Mouse (Mus musculus): ENCODE results near the gene Ralgapa2. TPM values are rescaled to one million over a fixed set of nuclear protein-coding genes. Genes with fewer than 3 reads are reported as not detected.

Ralgapa2 gene
- total and polyA plus RNA-seq, 3 experiments: 9.2 to 9.6 TPM; not detected in 1

DNA sequence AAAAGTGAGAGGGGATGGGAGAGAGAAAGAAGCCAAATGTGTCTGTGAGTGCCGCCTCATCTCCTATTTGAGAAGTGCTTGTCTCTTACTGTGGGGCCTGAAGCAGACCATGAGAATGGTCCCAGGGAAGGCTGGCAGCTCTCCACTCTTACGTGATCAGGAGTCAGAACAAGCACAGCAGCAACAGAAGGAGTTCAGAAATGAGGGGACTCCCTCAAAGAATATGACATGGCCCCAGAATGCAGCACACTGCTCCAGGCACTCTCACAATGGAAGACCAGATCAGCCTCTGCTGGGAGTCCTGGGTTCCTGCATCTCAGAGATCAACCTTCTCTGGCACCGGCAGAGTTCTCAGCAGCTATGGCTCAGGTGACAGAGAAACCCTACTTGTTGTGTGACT is 284.5 kb downstream of the Ralgapa2 start:
- Histone ChIP-seq H3K9ac (ENCODE audit: control insufficient read depth, low read depth, low read length, poor library complexity, severe bottlenecking) (no peak overlapping the region), H3K27me3 (ENCODE audit: control insufficient read depth in 1 of 2, insufficient read depth in 2 of 2, low read length in 2 of 2) (no peaks in the 10 kb centered on the region; a peak in 2 of 4 replicates), H3K36me3 (ENCODE audit: control insufficient read depth in 1 of 2, insufficient read depth in 2 of 2, low read length in 2 of 2) (no peaks in the 10 kb centered on the region), H3K4me3 (ENCODE audit: control insufficient read depth in 1 of 2, insufficient read depth in 1 of 2, low read depth in 2 of 2, low read length in 2 of 2) (no peak overlapping the region), H3K27ac (ENCODE audit: control insufficient read depth, low read depth, low read length) (no peak overlapping the region), H3K4me1 (ENCODE audit: control insufficient read depth in 1 of 2, insufficient read depth in 2 of 2, low read length in 2 of 2) (no peaks in the 10 kb centered on the region), H3K79me2 (ENCODE audit: control insufficient read depth, insufficient read depth, low read length, poor library complexity) (no peaks in the 10 kb centered on the region), H3K9me3 (replicated peaks; ENCODE audit: insufficient read depth, low read length) (no peaks in the 10 kb centered on the region)
- DNase-seq (ENCODE audit: low read depth, low spot score): no peak
- no peak for TF ChIP-seq MYB (IDR thresholded peaks at IDR 0.05; ENCODE audit: low read depth, low read length)
- no peak for TF ChIP-seq MYC (IDR thresholded peaks at IDR 0.05; ENCODE audit: low read depth, low read length)
- no peak for TF ChIP-seq CTCF (IDR thresholded peaks at IDR 0.05 in 2 of 3, conservative IDR thresholded peaks at IDR 0.05 in 1 of 3; ENCODE audit: control insufficient read depth in 1 of 3, insufficient read depth in 1 of 3, low read depth in 2 of 3, low read length in 3 of 3, poor library complexity in 1 of 3, severe bottlenecking in 1 of 3)
- no peak for TF ChIP-seq MAFK (IDR thresholded peaks at IDR 0.05; ENCODE audit: borderline replicate concordance, low read depth, low read length)
- TF ChIP-seq ZNF384 (IDR thresholded peaks at IDR 0.05; ENCODE audit: low read depth, low read length): no peak
- no peak for TF ChIP-seq EP300 (IDR thresholded peaks at IDR 0.05; ENCODE audit: low read depth in 1 of 2, low read length in 2 of 2)

DNA sequence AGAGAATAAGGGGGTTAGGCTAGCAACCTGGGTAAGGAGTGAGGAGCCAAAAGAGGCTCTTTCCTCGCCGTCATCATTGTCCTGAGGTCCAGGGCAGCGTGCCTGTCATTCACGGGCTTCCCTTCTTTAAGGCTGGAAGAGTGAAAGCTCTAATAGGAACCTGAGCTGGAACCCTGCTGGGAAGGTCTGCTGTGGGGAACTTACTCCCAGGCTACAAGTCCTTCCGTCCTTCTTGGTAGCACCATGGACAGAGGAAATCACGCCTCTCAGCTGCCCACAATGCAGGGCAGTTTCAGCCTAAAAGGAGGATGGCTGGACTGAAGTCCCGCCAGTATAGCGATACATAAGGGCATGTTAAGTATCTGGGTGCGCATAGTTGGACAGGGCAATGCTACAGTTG is 285.7 kb downstream of the Ralgapa2 start:
- Histone ChIP-seq H3K36me3 (ENCODE audit: control insufficient read depth in 1 of 2, insufficient read depth in 2 of 2, low read length in 2 of 2) (no peaks in the 10 kb centered on the region), H3K27ac (ENCODE audit: control insufficient read depth, low read depth, low read length) (no peak overlapping the region), H3K79me2 (ENCODE audit: control insufficient read depth, insufficient read depth, low read length, poor library complexity) (no peaks in the 10 kb centered on the region), H3K4me1 (ENCODE audit: control insufficient read depth in 1 of 2, insufficient read depth in 2 of 2, low read length in 2 of 2) (no peaks in the 10 kb centered on the region), H3K27me3 (ENCODE audit: control insufficient read depth in 1 of 2, insufficient read depth in 2 of 2, low read length in 2 of 2) (no peaks in the 10 kb centered on the region; a peak in 2 of 4 replicates), H3K9me3 (replicated peaks; ENCODE audit: insufficient read depth, low read length) (no peaks in the 10 kb centered on the region), H3K9ac (ENCODE audit: control insufficient read depth, low read depth, low read length, poor library complexity, severe bottlenecking) (no peak overlapping the region), H3K4me3 (ENCODE audit: control insufficient read depth in 1 of 2, insufficient read depth in 1 of 2, low read depth in 2 of 2, low read length in 2 of 2) (no peak overlapping the region)
- no peak for TF ChIP-seq CHD2 (IDR thresholded peaks at IDR 0.05; ENCODE audit: low read length)
- no peak for TF ChIP-seq RAD21 (IDR thresholded peaks at IDR 0.05; ENCODE audit: low read depth, low read length)
- TF ChIP-seq BHLHE40 (IDR thresholded peaks at IDR 0.05; ENCODE audit: borderline replicate concordance, low read depth, low read length): no peak
- no peak for TF ChIP-seq TAL1 (IDR thresholded peaks at IDR 0.05; ENCODE audit: low read length)
- TF ChIP-seq ZNF384 (IDR thresholded peaks at IDR 0.05; ENCODE audit: low read depth, low read length): no peak
- peak; percentile 39 for DNase-seq (ENCODE audit: low read depth, low spot score)

DNA sequence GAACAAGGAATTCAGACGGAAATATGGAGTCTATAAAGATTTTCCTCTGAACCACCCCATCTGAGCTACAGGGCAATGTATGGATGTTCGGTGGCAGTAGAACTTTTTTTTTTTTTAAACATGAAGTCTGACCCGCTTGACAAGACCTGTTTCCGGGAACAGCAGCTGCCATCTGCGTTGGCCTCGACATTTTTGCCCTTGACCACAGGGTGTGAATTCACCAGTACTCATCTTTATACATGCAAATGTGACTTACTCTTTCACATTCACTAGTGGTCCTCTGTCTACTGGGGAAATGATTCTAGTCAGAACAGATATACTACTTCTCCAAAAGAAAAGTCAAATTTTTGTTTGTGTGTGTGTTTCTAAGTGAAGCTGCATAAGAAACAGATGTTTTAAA is 286.3 kb downstream of the Ralgapa2 start:
- no peak overlapping the region for H3K4me3 ChIP-seq (ENCODE audit: control insufficient read depth in 1 of 2, insufficient read depth in 1 of 2, low read depth in 2 of 2, low read length in 2 of 2)
- H3K9ac ChIP-seq (ENCODE audit: control insufficient read depth, low read depth, low read length, poor library complexity, severe bottlenecking): no peak overlapping the region
- H3K4me1 ChIP-seq (ENCODE audit: control insufficient read depth in 1 of 2, insufficient read depth in 2 of 2, low read length in 2 of 2): no peaks in the 10 kb centered on the region
- H3K27ac ChIP-seq (ENCODE audit: control insufficient read depth, low read depth, low read length): no peak overlapping the region
- no peaks in the 10 kb centered on the region for H3K79me2 ChIP-seq (ENCODE audit: control insufficient read depth, insufficient read depth, low read length, poor library complexity)
- H3K9me3 ChIP-seq (replicated peaks; ENCODE audit: insufficient read depth, low read length): no peaks in the 10 kb centered on the region
- no peaks in the 10 kb centered on the region; a peak in 1 of 4 replicates for H3K27me3 ChIP-seq (ENCODE audit: control insufficient read depth in 1 of 2, insufficient read depth in 2 of 2, low read length in 2 of 2)
- no peak for TF ChIP-seq KAT2A (conservative IDR thresholded peaks at IDR 0.05; ENCODE audit: low read depth, low read length)
- no peak for TF ChIP-seq SMC3 (IDR thresholded peaks at IDR 0.05; ENCODE audit: low read depth, low read length)
- H3K36me3 ChIP-seq (ENCODE audit: control insufficient read depth in 1 of 2, insufficient read depth in 2 of 2, low read length in 2 of 2): no peaks in the 10 kb centered on the region
- no peak for DNase-seq (ENCODE audit: low read depth, low spot score)
